Mouse (Mus musculus): ENCODE measurements around the gene Efhd2.

Efhd2 gene

GRCm38 (mm10) chr4:141881289-141881914, 6.7 kb upstream of the Efhd2 start:
- DNase-seq (ENCODE audit: low read depth), result no peak

- DNase-seq (ENCODE audit: low read depth), result no peak
Observed at GRCm38 (mm10) chr4:141879875-141880274, 5.2 kb upstream of the Efhd2 start.

GRCm38 (mm10) chr4:141879074-141879473, 4.4 kb upstream of the Efhd2 start:
- no peak for DNase-seq (ENCODE audit: low read depth)

- DNase-seq (ENCODE audit: low read depth), result no peak
Observed at GRCm38 (mm10) chr4:141878621-141879020, 3.9 kb upstream of the Efhd2 start.

GRCm38 (mm10) chr4:141875481-141876108, 875 bp upstream of the Efhd2 start:
- no peak for DNase-seq (ENCODE audit: low read depth)

GRCm38 (mm10) chr4:141874111-141874600, 564 bp downstream of the Efhd2 start:
- no peak for DNase-seq (ENCODE audit: low read depth)

GRCm38 (mm10) chr4:141872977-141873376, 1.7 kb downstream of the Efhd2 start:
- no peak for DNase-seq (ENCODE audit: low read depth)

- DNase-seq (ENCODE audit: low read depth), result no peak
Observed at GRCm38 (mm10) chr4:141871909-141872308, 2.8 kb downstream of the Efhd2 start.

GRCm38 (mm10) chr4:141871333-141871725, 3.4 kb downstream of the Efhd2 start:
- DNase-seq (ENCODE audit: low read depth), result no peak

- DNase-seq (ENCODE audit: low read depth), result no peak
Observed at GRCm38 (mm10) chr4:141870666-141871332, 3.9 kb downstream of the Efhd2 start.

GRCm38 (mm10) chr4:141869436-141870215, 5.1 kb downstream of the Efhd2 start:
- DNase-seq (ENCODE audit: low read depth), result no peak

- no peak for DNase-seq (ENCODE audit: low read depth)
Observed at GRCm38 (mm10) chr4:141868051-141868450, 6.7 kb downstream of the Efhd2 start.

- no peak for DNase-seq (ENCODE audit: low read depth)
Observed at GRCm38 (mm10) chr4:141867498-141867897, 7.2 kb downstream of the Efhd2 start.

- no peak for DNase-seq (ENCODE audit: low read depth)
Observed at GRCm38 (mm10) chr4:141866933-141867490, 7.7 kb downstream of the Efhd2 start.

GRCm38 (mm10) chr4:141865600-141865999, 9.1 kb downstream of the Efhd2 start:
- no peak for DNase-seq (ENCODE audit: low read depth)

GRCm38 (mm10) chr4:141865006-141865405, 9.7 kb downstream of the Efhd2 start:
- no peak for DNase-seq (ENCODE audit: low read depth)

GRCm38 (mm10) chr4:141864506-141864905, 10.2 kb downstream of the Efhd2 start:
- DNase-seq (ENCODE audit: low read depth), result no peak

GRCm38 (mm10) chr4:141863726-141864280, 10.9 kb downstream of the Efhd2 start:
- no peak for DNase-seq (ENCODE audit: low read depth)

- DNase-seq (ENCODE audit: low read depth), result no peak
Observed at GRCm38 (mm10) chr4:141862867-141863266, 11.9 kb downstream of the Efhd2 start.

GRCm38 (mm10) chr4:141861591-141862295, 13.0 kb downstream of the Efhd2 start:
- DNase-seq (ENCODE audit: low read depth), result no peak

GRCm38 (mm10) chr4:141860246-141860841, 14.4 kb downstream of the Efhd2 start:
- no peak for DNase-seq (ENCODE audit: low read depth)
